Mouse (Mus musculus): Measurements from ENCODE around the gene Trp53i11.

Gene Trp53i11

GRCm38 (mm10) chr2:93187323-93187996 is at the start of gene Trp53i11:
Gene Trp53i11, plus strand, starts transcription at chr2:93187548.
- DNase-seq (ENCODE audit: inconsistent age in 2 of 2, low spot score in 1 of 2): peak; percentile 98 to 99

GRCm38 (mm10) chr2:93139476-93139875 is 47.9 kb upstream of the Trp53i11 start:
- DNase-seq (ENCODE audit: inconsistent age in 2 of 2, low spot score in 1 of 2): no peak

GRCm38 (mm10) chr2:93141329-93141728 is 46.0 kb upstream of the Trp53i11 start:
- no peak for DNase-seq (ENCODE audit: inconsistent age in 2 of 2, low spot score in 1 of 2)

GRCm38 (mm10) chr2:93142616-93143015 is 44.7 kb upstream of the Trp53i11 start:
- DNase-seq (ENCODE audit: inconsistent age in 2 of 2, low spot score in 1 of 2): peak; percentile 79 to 87

- no peak for DNase-seq (ENCODE audit: inconsistent age in 2 of 2, low spot score in 1 of 2)
Measured at GRCm38 (mm10) chr2:93144126-93144525, 43.2 kb upstream of the Trp53i11 start.

GRCm38 (mm10) chr2:93150009-93150408 is 37.3 kb upstream of the Trp53i11 start:
- no peak for DNase-seq (ENCODE audit: inconsistent age in 2 of 2, low spot score in 1 of 2)

GRCm38 (mm10) chr2:93150673-93151450 is 36.5 kb upstream of the Trp53i11 start:
- peak in 1 of 2 experiments; percentile 72 for DNase-seq (ENCODE audit: inconsistent age in 2 of 2, low spot score in 1 of 2)

GRCm38 (mm10) chr2:93152191-93152601 is 35.2 kb upstream of the Trp53i11 start:
- no peak for DNase-seq (ENCODE audit: inconsistent age in 2 of 2, low spot score in 1 of 2)

- DNase-seq (ENCODE audit: inconsistent age in 2 of 2, low spot score in 1 of 2): peak in 1 of 2 experiments; percentile 67
Measured at GRCm38 (mm10) chr2:93152883-93153491, 34.4 kb upstream of the Trp53i11 start.

GRCm38 (mm10) chr2:93153833-93154232 is 33.5 kb upstream of the Trp53i11 start:
- DNase-seq (ENCODE audit: inconsistent age in 2 of 2, low spot score in 1 of 2): no peak

GRCm38 (mm10) chr2:93154486-93155032 is 32.8 kb upstream of the Trp53i11 start:
- no peak for DNase-seq (ENCODE audit: inconsistent age in 2 of 2, low spot score in 1 of 2)

GRCm38 (mm10) chr2:93160467-93161035 is 26.8 kb upstream of the Trp53i11 start:
- no peak for DNase-seq (ENCODE audit: inconsistent age in 2 of 2, low spot score in 1 of 2)

- no peak for DNase-seq (ENCODE audit: inconsistent age in 2 of 2, low spot score in 1 of 2)
Measured at GRCm38 (mm10) chr2:93161914-93162664, 25.3 kb upstream of the Trp53i11 start.

GRCm38 (mm10) chr2:93162791-93163190 is 24.6 kb upstream of the Trp53i11 start:
- DNase-seq (ENCODE audit: inconsistent age in 2 of 2, low spot score in 1 of 2): no peak

GRCm38 (mm10) chr2:93163317-93163716 is 24.0 kb upstream of the Trp53i11 start:
- peak; percentile 67 to 85 for DNase-seq (ENCODE audit: inconsistent age in 2 of 2, low spot score in 1 of 2)

- DNase-seq (ENCODE audit: inconsistent age in 2 of 2, low spot score in 1 of 2): no peak
Measured at GRCm38 (mm10) chr2:93163750-93164335, 23.5 kb upstream of the Trp53i11 start.

GRCm38 (mm10) chr2:93166295-93166694 is 21.1 kb upstream of the Trp53i11 start:
- no peak for DNase-seq (ENCODE audit: inconsistent age in 2 of 2, low spot score in 1 of 2)

- no peak for DNase-seq (ENCODE audit: inconsistent age in 2 of 2, low spot score in 1 of 2)
Measured at GRCm38 (mm10) chr2:93166734-93167406, 20.5 kb upstream of the Trp53i11 start.

GRCm38 (mm10) chr2:93170156-93170844 is 17.0 kb upstream of the Trp53i11 start:
- DNase-seq (ENCODE audit: inconsistent age in 2 of 2, low spot score in 1 of 2): no peak

Data from adrenal gland, adult (tissue).